8 mouse cellular contexts compared by ENCODE assay signal in genomic region chr3:52103531-52104181, GRCm38 (mm10). TPM values are rescaled to one million over a fixed set of nuclear protein-coding genes. Genes with fewer than 3 reads are reported as not detected.
DNase-seq lines count a peak whose midpoint lies in the region; ATAC-seq lines count a peak whose summit lies in the region.

No protein-coding gene starts in this region.

- H3K36me3 ChIP-seq in limb, embryonic 11.5 days (ENCODE audit: control insufficient read depth, insufficient read depth, low read length), result no peaks in the 10 kb centered on the region
- no peaks in the 10 kb centered on the region for H3K36me3 ChIP-seq in midbrain, embryonic 14.5 days (ENCODE audit: control insufficient read depth, insufficient read depth, low read length)

- H3K9me3 ChIP-seq in limb, embryonic 11.5 days (ENCODE audit: control insufficient read depth, low read length), result no peaks in the 10 kb centered on the region
- no peaks in the 10 kb centered on the region for H3K9me3 ChIP-seq in midbrain, embryonic 14.5 days (ENCODE audit: control insufficient read depth, low read length)

- peak overlapping the region; percentile 96 for H3K4me2 ChIP-seq in limb, embryonic 11.5 days (ENCODE audit: low read depth, severe bottlenecking)
- peak overlapping the region; percentile 82 for H3K4me2 ChIP-seq in midbrain, embryonic 14.5 days (ENCODE audit: low read length)

- ATAC-seq in CD4-positive, CD25-positive, alpha-beta regulatory T cell, adult 4 months, result no peak
- no peak for ATAC-seq in limb, embryonic 11.5 days (ENCODE audit: insufficient number of reproducible peaks, low FRiP score, low TSS enrichment, low read depth)
- ATAC-seq in midbrain, embryonic 14.5 days (ENCODE audit: low FRiP score, low TSS enrichment), result no peak

- H3K27me3 ChIP-seq in limb, embryonic 11.5 days (ENCODE audit: control insufficient read depth, insufficient read depth, low read length), result no peaks in the 10 kb centered on the region
- H3K27me3 ChIP-seq in midbrain, embryonic 14.5 days (ENCODE audit: control insufficient read depth, insufficient read depth, low read length), result no peaks in the 10 kb centered on the region

- peak; percentile 61 for DNase-seq in CD4-positive, CD25-positive, alpha-beta regulatory T cell, adult 2 months (ENCODE audit: low read depth, low spot score)
- DNase-seq in embryo, embryonic 11 days, result peak; percentile 69
- peak; percentile 50 to 80 for DNase-seq in heart, adult 18-20 months
- peak; percentile 47 for DNase-seq in kidney, adult 11 months
- peak; percentile 71 for DNase-seq in limb, embryonic 11.5 days (ENCODE audit: low spot score)
- peak; percentile 74 for DNase-seq in midbrain, embryonic 14.5 days
- peak; percentile 17 to 38 for DNase-seq in spleen, postnatal 14 days (ENCODE audit: low spot score in 2 of 2)

- H3K27ac ChIP-seq in limb, embryonic 11.5 days (replicated peaks; ENCODE audit: low read depth, low read length), result peak overlapping the region; percentile 87
- H3K27ac ChIP-seq in midbrain, embryonic 14.5 days (replicated peaks; ENCODE audit: low read depth, low read length), result peak overlapping the region; percentile 100

- peak overlapping the region; percentile 78 for H3K4me3 ChIP-seq in limb, embryonic 11.5 days (ENCODE audit: low read depth, low read length)
- peak overlapping the region; percentile 88 for H3K4me3 ChIP-seq in midbrain, embryonic 14.5 days (replicated peaks; ENCODE audit: low read depth, low read length)

- peaks cover 5% of the 10 kb centered on the region for H3K4me1 ChIP-seq in limb, embryonic 11.5 days (ENCODE audit: control insufficient read depth, insufficient read depth, low read length)
- 0 out of 2 replicates have a peak, but pooled peaks cover 3% of the 10 kb centered on the region for H3K4me1 ChIP-seq in midbrain, embryonic 14.5 days (ENCODE audit: control insufficient read depth, insufficient read depth, low read length)

- under 1% methylated on average over 55 of the region's 55 CpGs for WGBS in limb, embryonic 11.5 days
- whole genome bisulfite sequencing in midbrain, embryonic 14.5 days, result under 1% methylated on average over 55 of the region's 55 CpGs

- H3K9ac ChIP-seq in limb, embryonic 11.5 days (ENCODE audit: low read length), result peak overlapping the region; percentile 94
- H3K9ac ChIP-seq in midbrain, embryonic 14.5 days (replicated peaks; ENCODE audit: low read length), result peak overlapping the region; percentile 92

RNA-seq across cellular contexts. Expression of gene Maml3, which starts 1.2 kb away (rescaled TPM):
- under 1 TPM; 0.56 to 0.62 TPM for polyA plus RNA-seq in CD4-positive, CD25-positive, alpha-beta regulatory T cell, adult 4 months (2017; shearing (Covaris generic))
- total RNA-seq in heart, adult 18-20 months (2021), result 1 to 10 TPM; 2.3 to 2.9 TPM
- 4.3 and 5.1 TPM in 2 replicates for polyA plus RNA-seq in limb, embryonic 11.5 days (2014; fragmentation: Nextera tagmentation; extraction: Ambion mirVana)
- polyA plus RNA-seq in midbrain, embryonic 14.5 days (2014; fragmentation: Nextera tagmentation; extraction: Ambion mirVana), result 8.4 and 10.3 TPM in 2 replicates
